Mouse (Mus musculus) small intestine, adult 2 months (tissue): Measurements from ENCODE around the gene Cntnap2.

Experiments used
- CTCF ChIP-seq: fragments of 200-500 bp; IDR thresholded peaks from 2 replicates; pipeline ENCODE4 v1.5.1; 2012; ENCODE audit warnings: low read depth, mild to moderate bottlenecking, control low read depth, inconsistent platforms, low read length, moderate library complexity, mixed read lengths; ENCODE audit not compliant: insufficient replicate concordance, insufficient read length; ENCODE audit errors: extremely low read depth
- POLR2A ChIP-seq: fragments of 200-500 bp; IDR thresholded peaks from 2 replicates; pipeline ENCODE4 v1.6.1; 2012; ENCODE audit warnings: low read depth, mild to moderate bottlenecking, control low read depth, inconsistent platforms, low read length, moderate library complexity

DNA sequence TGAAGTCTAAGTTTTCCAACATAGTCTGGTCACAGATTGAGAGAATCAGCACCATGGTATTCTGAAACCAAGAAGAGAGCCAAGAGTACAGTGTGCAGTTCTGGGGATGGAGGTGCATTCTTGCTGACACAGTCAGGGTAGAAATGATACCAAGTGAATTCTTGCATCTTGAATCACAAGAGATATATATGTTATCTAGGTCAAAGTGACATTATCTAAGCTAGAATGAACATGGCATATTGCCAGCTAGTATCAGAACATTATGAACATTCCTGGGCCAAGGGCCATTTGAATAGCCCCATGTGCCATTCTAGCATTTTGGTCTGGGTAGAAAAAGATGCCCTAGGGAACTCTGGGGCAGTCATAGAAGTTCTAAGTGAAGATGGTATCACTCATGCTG is 2141.5 kb downstream of the Cntnap2 start:
- TF ChIP-seq POLR2A (no peak), CTCF (no peak)
